Mouse (Mus musculus): Measurements from ENCODE around the gene Paqr7.

Paqr7 gene

DNA sequence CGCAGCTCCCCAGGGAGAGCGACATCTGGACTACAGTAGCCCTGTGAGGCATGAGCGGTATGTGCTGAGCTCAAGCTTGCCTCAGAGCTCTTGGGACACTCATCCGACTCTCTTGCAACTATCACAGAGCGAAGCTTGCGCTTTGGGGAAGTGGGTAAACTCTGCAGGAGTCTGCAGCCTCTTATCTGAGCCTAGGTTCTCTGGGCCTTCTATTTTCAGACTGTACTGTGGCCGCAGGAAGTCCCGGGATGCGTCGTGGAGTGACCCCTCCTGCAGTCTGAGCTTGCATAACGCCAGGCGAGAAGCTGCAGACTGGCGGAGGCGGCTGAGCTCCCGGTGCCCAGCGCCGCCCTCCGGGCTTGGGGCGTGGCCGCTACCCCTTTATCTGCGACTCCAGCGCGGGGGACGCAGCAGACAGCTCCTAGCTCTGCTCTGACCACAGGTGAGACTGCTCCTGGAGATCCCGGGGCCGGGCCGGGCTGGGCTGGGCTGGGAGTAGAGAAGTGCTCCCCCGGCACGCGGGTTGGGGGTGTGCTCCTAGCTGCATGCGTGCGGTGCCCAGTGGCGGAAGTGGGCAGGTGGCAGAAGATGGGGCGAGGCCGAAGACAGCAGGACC is at the start of gene Paqr7:
Gene Paqr7, plus strand, starts transcription at position 103 of the 616 bp plus-strand sequence.
- peak; percentile 28 for DNase-seq (ENCODE audit: low spot score)

DNA sequence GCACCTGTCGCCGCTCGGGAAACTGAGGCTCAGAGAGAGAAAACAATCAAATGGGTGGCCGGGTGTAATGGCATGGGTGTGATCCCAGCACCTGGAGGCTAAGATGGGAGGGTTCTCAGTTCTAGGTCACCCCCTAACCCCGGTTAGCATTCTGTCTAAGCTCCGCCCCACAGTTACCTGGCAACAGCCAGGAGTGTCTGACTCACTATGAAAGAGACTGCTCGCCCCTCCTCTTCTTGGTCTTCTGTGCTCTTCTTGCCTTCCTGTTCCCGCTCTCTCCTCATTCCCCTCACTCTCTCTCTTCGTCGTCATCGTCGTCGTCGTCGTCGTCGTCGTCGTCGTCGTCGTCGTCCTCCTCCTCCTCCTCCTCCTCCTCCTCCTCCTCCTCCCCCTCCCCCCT is 48.5 kb upstream of the Paqr7 start:
- no peak for DNase-seq (ENCODE audit: low spot score)

DNA sequence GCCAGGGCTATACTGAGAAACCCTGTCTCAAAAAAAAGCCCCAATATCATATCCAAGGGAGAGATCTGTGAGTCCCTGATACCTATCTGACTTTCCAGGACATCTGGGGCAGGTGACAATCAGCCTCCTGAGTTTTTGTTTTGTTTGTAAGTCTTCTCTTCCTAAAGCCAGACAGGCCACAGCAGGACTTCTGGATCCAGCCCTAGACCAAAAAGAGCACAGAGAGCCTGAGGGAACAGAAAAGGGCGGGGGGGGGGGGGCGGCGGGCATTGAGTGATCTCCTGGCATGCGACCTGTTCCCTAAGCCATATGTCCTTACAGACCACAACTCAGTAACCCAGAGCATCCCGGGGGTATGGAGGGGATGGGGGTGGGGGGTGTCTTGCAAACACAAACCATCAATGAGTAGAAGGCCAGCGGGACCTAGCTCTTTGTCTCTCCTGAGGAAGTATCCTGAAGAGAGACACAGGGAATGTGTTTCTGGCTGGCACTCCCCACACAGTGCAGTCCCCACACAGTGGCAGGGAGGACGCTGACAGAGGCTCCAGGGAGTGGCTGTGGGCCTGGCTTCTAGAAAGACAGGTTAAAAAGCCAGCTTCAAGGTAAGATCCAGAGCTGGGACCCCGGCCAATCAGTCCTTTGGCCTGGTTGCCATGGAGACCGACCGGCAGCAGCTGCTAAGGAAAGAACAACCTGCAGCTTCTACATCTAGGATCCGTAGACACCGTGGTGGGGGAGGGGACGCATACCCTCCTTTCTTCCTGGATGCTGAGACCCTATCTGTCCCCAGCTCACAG is 46.7 kb upstream of the Paqr7 start:
- no peak for DNase-seq (ENCODE audit: low spot score)

DNA sequence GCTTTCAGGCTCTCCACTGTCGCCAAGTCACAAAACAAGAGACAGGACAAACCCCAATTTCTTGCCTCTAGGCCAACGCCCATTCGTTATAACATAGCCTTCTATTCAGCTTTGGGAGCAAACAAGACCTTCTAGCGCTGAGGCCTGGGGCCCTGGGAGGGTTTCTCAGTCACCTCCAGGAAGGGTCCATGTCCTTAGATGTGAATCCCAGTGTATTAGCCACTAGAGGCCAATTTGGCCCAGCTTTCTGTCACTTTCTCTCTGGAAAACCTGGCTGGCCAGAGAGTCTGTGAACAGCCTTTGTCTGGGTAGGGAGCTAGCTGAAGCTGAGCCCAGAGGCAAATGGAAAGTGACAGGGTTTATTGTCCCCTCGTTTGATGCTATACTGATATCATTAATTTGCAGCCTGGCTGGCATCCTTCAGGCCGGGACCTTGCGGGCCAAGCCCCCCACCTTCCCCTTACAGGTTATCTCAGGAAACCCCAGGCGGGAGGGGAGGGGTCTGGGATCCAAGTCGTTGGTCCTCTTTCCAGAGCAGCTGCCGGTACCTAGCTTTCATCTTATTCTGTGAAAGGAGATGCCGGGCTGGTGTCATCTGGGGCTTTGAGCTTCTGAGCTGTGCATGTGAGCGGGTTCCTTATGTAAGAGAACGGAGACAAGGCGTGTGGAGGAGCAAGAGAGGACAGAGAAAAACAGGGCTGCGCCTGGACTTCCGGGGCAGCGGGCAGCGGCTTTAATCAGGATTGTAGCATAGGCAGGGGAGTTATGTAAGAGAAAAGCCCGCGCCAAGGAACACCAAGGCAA is 45.9 kb upstream of the Paqr7 start:
- no peak for DNase-seq (ENCODE audit: low spot score)

DNA sequence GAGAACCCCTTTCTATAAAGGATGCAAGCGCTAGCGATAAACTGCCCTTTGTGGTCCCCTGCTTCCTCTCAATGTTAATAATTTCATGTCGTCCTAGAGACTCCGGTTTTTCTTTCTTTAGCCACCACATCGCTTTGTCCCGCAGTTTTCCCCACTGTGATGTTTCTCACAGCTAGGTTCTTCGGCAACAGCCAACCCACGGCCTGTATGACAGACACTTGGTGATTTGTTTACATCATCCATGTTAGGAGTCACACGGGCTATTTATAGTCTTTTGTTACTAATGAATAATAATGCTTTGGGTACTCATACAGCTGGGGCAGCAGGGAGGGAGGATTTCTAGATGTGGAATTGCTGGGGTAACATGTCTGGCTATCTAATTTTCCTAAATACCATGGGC is 45.0 kb upstream of the Paqr7 start:
- no peak for DNase-seq (ENCODE audit: low spot score)

DNA sequence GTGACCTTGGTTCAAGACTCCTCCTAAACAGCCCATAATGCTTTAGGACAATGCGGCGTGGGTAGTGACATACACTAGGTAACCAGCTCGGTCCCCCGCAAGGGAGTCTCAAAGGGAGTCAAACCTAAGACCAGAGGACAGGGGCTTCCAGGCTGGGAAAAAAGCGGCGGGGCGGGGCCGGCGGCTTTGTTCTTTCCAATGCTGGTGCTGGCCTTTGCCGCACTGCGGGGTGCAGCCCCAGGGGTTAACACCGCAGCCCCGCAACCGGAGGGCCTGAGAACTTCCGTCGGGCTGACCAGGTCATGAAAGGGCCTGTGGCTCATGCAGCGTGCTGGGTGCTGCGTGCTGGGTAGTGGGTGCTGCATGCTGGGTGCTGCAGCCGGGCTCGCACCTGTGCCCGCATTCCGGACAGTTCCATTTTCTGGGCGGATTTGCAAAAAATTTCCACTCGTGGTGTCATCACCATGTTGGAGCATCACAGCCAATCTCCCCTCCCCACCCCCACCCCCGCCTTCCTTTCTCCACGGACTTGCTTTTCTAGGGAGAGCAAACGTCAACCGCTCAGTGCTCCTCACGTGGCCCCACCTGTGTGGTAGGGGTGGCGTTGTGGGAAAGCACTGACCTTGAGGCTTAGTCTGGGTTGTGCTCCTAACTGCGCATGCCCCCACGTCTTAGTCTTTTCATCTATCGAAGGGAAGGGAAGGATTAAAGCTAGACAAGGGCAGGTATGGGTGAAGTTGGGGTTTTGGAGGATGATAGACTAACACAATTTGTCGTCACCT is 42.7 kb upstream of the Paqr7 start:
- no peak for DNase-seq (ENCODE audit: low spot score)

DNA sequence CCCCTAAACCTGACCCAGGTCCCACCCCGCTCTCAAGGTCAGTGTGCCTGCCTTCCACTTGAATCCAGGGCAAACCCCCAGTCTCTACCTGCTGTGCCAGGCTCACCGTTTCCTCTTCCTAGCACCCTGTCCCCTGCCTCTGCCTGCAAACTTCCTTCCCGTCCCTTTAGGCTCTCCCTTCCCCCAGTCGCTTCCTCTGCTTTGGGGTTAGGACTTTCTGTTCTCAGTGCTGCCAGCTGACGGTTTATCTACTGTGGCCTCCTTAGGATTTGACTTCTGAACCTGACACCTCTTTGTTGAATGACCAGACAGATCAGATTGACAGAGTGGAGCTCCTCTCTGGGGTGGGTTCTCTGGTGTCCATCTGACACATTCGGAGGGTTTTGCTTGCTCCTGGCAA is 41.2 kb upstream of the Paqr7 start:
- DNase-seq (ENCODE audit: low spot score): no peak

DNA sequence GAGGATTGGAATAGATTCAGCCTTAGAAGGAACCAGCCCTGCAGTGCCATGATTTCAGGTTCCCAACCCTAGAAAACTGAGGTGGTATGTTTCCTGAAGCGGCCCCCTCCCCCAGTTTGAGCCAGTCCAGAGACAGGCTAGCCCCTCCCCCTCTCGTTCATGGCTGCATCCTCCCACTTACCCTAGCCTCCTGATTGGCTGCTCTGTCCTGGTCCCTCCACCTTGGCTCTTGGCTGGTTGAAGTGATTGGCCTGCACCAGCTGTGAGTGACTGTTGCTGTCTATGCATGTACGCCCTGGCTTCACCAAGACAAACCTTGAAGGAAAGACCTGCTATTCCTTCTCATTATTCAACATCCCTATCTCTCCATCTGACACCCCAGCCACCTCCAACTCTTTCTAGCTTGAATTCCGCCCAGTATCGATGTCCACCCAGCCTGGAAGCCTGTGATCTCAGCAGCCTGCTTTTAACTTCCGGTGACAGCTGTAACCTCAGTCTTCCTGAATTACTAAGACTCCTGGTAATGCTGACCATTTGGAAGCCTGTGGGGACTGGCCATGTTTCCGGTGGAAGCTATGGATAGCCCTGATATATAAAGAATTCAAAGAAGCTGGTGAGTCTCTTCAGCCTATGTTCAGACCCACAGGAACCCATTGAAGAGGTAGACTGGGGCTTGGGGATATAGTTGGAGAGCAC is 39.2 kb upstream of the Paqr7 start:
- DNase-seq (ENCODE audit: low spot score): no peak

DNA sequence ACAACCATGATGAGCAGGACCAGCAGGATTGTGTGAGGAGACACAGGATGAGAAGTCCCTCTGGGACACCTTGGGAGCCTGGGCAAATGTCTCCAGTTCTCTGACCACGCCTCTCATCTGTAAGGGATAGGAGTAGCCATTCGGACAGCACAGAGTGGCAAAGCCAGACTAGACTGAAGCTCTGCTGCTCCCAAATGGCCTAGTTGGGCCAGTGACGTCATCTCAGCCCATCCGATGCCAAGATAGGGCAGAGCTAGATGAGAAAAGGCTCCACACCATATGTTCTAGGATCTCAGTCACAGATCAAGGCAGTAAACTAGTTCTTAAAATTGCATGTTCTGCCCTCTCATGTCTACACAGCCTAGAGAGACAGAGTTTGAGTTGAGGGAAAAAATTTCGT is 37.6 kb upstream of the Paqr7 start:
- peak; percentile 36 for DNase-seq (ENCODE audit: low spot score)

DNA sequence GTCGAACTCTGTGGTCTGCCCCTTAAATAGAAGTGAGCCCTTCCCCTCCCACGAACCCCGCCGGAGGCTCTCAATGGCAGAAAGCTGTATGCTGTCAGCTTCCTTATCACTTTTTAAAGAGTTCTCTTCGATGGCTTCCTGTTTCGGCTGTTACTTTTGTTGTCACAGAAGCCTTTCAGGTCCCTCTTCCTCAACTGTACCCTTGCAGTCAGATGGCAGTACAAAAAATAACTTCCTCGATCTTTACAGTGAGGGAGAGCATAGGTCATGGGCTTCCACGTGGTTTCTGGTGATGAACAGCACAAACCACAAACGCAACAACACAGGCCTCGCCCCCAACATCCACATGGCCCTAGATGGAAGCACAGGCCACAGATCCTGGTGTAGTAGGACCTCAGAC is 36.2 kb upstream of the Paqr7 start:
- DNase-seq (ENCODE audit: low spot score): no peak

DNA sequence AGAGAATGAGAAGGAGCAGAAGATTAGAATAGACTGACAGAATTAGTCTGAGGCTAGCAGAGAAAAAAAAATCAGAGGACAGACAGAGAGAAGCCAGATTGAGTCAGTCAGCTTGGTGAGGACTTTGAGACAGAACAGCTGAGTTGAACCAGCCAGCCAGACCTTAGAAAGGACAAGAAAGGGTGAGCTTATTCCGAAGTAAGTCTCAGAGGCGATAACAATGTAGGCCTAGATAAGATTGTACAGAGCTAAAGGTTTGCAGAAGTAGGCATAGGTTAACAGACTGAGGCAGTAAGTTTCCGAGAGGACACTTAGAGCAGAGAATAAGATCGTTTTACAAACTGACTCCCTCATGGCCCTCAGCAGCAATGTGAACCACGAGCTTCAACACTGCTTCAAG is 35.2 kb upstream of the Paqr7 start:
- DNase-seq (ENCODE audit: low spot score): no peak

DNA sequence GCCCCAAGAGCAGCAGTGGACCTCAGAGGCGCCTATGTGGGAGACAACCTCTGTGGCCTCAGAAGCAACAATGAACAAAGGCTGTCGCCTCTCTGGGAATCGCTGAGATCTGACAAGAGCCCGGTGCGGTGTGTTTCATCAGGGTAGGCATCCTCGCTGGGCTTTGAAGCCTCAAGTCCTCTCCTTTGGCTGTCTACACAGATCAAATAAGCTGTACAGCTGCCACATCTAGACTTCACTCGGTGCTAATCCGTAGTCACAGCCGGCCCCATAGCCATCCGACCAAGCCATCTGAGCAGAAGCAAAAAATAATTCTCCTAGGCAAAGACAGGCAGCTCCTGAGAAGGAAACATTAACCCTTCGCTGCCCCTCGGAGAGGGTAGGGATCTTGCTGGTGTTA is 30.7 kb upstream of the Paqr7 start:
- DNase-seq (ENCODE audit: low spot score): no peak

DNA sequence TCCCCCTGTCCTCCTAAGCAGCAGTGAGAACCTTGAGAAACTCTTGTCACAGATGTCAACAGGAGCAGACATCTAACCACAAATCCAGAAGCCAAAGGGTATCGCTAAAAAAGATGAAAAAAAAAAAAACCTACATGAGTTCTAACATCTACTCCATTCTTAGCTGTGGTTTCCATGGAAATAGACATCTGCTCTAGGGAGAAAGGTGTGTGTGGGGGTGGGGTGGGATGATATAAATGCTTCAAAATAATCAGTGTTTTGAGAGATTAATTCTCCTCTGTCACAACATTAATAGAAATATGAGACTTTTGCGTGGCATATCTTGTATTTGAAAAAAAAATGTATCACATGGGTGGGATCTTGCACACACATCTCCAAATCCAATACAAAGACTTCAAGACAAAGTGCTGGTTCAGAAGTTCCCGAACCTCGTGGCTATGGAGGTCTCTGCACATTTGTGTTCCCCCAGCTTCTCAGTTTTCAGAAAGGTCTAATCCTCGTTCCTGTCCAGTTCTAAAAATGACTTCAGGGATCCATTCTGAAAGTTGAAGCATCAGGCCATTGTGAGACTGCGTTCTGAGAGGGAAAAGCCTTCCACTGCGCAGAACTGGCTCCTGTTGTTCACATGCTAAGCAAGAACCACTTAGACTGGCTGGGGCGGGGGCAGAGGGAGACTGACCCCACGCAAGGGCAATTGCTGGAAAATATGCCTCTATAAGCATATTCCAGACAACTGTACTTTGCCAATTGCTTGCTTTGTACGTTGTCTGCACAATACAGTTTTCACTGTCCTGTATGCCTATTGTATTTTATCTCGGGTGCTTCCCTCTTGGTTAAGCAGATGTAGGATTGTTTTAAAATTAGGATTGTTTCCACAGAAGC is 29.9 kb upstream of the Paqr7 start:
- no peak for DNase-seq (ENCODE audit: low spot score)

DNA sequence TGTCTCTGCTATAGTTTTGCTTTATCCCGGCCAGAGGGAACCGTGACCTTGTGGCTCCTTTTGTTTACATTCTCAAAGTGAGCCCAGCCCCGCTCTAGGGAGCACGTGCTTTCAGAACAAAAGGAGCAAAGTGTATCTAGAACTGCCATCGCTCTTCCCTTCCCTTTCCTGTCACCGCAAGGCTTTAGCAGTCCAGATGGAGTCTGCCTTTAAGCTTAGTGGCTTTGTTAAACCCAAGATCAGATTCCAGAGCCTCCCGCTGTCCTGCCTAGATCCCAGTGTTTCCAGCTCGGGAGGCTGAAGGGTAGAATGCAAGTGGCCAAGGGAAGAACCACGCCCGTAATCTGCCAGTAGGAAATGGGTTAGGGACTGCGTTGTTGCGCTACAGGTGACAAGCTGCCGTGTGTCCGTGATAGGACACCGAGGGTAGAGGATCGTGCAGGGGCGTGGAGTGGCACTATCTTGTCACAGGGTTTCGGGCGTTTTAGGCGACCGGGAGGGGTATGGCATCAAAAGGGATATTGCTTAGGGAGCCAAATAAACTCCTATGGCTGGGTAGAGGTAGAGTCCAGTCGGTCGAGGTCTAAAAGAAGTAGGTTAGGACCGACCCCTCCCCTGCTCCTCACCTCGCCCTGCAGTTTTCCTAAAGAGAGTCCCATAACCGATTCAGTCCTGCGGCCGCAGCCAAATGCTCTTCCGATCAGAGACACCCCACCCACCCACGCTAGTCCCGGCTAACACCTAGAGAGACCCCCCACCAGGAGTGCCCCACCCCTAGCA is 28.9 kb upstream of the Paqr7 start:
- no peak for DNase-seq (ENCODE audit: low spot score)

DNA sequence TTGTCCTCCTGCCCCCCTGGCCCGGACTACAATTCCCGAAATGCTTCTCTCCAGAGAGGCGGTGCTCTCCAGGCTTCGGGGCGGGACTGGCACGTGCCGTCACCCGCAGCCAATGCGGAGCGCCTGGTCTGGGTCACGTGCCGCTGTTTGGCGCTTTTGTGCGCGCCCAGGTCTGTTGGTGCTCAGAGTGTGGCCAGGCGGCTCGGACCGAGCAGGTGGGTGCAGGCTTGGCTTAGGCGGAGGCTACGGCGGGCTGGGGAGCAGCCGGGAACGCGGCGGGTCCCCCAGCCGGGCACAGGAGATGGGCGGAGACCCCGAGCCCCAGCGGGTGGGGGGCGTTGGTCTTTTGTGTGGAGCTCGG is 28.3 kb upstream of the Paqr7 start, which contains the start of gene Stmn1:
Gene Stmn1, plus strand, starts transcription at position 106 of the 361 bp plus-strand sequence.
- DNase-seq (ENCODE audit: low spot score): peak; percentile 91

DNA sequence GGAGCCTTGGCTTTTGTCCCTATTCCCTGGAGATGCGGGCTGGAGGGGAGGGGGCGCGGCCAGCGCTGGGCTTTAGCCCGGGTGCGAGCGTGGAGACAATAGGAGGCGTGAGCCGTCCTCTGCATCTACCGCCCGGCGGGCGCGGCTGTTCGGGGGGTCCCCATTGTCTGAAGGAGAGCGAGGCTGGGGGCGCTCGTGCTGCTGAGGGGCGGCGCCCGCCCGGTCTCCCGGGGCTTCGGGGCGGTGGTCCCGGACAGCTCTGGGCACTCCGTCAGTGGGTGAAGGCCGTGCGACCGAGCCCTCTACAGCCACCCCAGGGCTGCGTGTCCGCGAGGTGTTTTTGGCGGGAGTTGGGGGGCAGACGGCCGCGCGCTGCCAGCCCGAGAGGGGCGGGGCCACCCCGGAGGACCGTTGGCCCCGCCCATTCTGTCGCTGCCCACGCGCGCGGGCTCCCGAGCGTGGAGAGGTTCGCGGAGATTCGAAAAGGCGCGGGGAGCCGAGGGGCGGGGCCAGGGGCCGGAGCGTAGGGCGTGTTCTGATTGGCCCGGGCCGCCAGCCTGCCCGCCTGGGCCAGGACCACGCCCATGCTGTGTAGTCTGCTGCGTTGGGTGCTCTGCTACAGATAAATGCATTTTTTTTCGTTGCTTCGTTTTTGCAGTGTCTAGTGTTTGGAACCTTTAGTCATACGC is 27.8 kb upstream of the Paqr7 start:
- DNase-seq (ENCODE audit: low spot score): peak; percentile 85

DNA sequence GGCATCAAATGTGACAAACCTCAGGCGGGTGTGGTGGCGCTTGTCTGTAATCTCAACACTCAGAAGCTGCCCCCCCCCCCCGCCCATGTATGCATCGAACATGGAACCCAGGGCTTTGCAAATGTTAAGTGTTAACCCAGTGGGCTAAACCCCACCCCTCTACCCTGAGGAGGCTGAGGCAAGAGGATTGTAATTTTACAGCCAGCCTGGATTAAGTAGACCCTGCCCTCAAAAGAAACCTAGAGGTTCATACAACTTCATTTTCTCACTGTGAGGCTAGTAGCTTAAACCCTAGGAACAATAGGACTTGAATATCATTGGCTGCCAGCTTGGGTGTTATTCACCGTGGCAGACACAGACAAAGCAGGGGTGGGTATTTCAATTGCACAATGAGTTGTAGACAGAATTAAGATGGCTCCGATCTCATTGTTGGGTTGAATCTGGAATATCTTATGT is 27.1 kb upstream of the Paqr7 start:
- DNase-seq (ENCODE audit: low spot score): no peak

DNA sequence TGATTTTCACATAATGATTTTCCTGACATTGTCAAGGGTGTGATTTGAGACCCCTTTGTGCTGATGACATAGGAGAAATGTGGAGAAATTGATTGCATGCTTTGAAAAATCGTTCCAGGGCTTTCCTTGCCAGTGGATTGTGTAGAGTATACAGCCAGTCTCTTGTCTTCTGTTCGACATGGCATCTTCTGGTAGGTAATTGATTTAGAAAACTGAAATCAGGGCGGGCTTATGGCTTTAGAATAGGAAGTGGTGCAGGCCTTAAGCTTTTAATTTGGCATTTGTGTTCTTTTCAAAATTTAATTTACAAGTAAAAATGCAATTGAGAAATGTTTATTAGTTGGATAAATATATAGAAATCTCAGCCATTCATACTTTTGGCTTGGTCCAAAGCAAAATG is 26.5 kb upstream of the Paqr7 start:
- DNase-seq (ENCODE audit: low spot score): no peak

DNA sequence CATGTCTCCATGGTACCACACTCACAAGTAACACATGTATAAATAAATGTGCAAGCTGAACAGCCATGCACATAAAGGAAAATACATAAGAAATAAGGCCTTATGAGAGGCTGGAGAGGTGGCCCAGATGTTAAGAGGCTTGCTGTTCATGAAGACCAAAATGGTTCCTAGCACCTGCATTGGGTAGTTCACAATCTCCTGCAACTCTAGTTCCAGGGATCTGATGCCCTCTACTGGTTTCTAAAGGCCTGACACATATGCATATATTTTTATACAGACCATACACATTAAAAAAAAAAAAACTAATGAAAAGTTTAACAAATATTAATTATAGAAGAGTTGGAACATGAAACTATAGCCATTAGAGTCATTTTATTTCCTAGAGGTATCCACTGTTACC is 25.0 kb upstream of the Paqr7 start:
- DNase-seq (ENCODE audit: low spot score): no peak

Measured in adipocyte (in vitro differentiated cells).